Mouse (Mus musculus) hindbrain, embryonic 14.5 days (tissue): ENCODE results near the gene Arhgef7. TPM values are rescaled to one million over a fixed set of nuclear protein-coding genes. Genes with fewer than 3 reads are reported as not detected.

ENCODE experiments used
- ATAC-seq: fragments of 200-750 bp; cut with Nextera tagmentation; 2 replicates; pipeline ENCODE4 v1.8.0; 2017; ENCODE audit warnings: moderate number of reproducible peaks, mild to moderate bottlenecking, moderate TSS enrichment, moderate library complexity; ENCODE audit not compliant: low FRiP score
- DNase-seq: peaks from one replicate; pipeline ENCODE4 v3.0.0-alpha.2; 2015; ENCODE audit warnings: low spot score
- H3K27ac ChIP-seq: fragments of 300-500 bp; sonication (generic); 2 replicates; pipeline ENCODE4 v1.5.1; 2014; ENCODE audit warnings: mild to moderate bottlenecking, moderate library complexity
- H3K27me3 ChIP-seq: fragments of 300-500 bp; sonication (generic); 2 replicates; pipeline ENCODE4 v1.6.1; 2014; ENCODE audit warnings: mild to moderate bottlenecking, low read length, mixed read lengths; ENCODE audit not compliant: control insufficient read depth, insufficient read depth
- H3K36me3 ChIP-seq: fragments of 300-500 bp; sonication (generic); replicated peaks from 2 replicates; pipeline ENCODE4 v1.6.1; 2014; ENCODE audit not compliant: control insufficient read depth, insufficient read depth
- H3K4me1 ChIP-seq: fragments of 300-500 bp; sonication (generic); replicated peaks from 2 replicates; pipeline ENCODE4 v1.6.1; 2014; ENCODE audit warnings: antibody characterized with exemption, low read length, mixed read lengths; ENCODE audit not compliant: control insufficient read depth, insufficient read depth
- H3K4me2 ChIP-seq: fragments of 300-500 bp; sonication (generic); replicated peaks from 2 replicates; pipeline ENCODE4 v1.6.1; 2014; ENCODE audit warnings: mild to moderate bottlenecking, moderate library complexity
- H3K4me3 ChIP-seq: fragments of 300-500 bp; sonication (generic); replicated peaks from 2 replicates; pipeline ENCODE4 v1.5.1; 2014; ENCODE audit warnings: mild to moderate bottlenecking, low read length
- H3K9ac ChIP-seq: fragments of 300-500 bp; sonication (generic); 2 replicates; pipeline ENCODE4 v1.6.1; 2014
- H3K9me3 ChIP-seq: fragments of 300-500 bp; sonication (generic); 2 replicates; pipeline ENCODE4 v1.6.1; 2016; ENCODE audit warnings: low read length; ENCODE audit not compliant: control insufficient read depth
- WGBS: fragments of 180-500 bp; shearing (Covaris S2); extraction: QIAGEN DNeasy Blood & Tissue Kit; methylation state at CpG from one replicate; pipeline ENCODE4 v1.1.7; 2014; 5-methylcytosine and 5-hydroxymethylcytosine counted together
- polyA plus RNA-seq: library from polyadenylated mRNA; unstranded; fragments of >200 nt; fragmentation: Nextera tagmentation; extraction: Ambion mirVana; gene quantifications from 2 replicates; pipeline ENCODE4 v1.2.1, GENCODE M21; 2014

Arhgef7 gene
- 78.0 and 83.0 TPM in 2 replicates for polyA plus RNA-seq

GRCm38 (mm10) chr8:11727651-11728481 is at the start of gene Arhgef7:
Arhgef7 (plus strand) TSS chr8:11727721.
- Histone ChIP-seq H3K27me3 (no peaks in the 10 kb centered on the region), H3K4me1 (peaks cover 23% of the 10 kb centered on the region), H3K4me3 (peak within 1 kb of the TSS; percentile 62), H3K9me3 (no peaks in the 10 kb centered on the region), H3K36me3 (no peaks in the 10 kb centered on the region), H3K4me2 (peak within 1 kb of the TSS; percentile 91), H3K9ac (peak within 1 kb of the TSS; percentile 94), H3K27ac (peak within 1 kb of the TSS; percentile 99)
- DNase-seq (peak; percentile 92), ATAC-seq (peak; percentile 90)
- under 1% methylated on average over 67 of the region's 127 CpGs for WGBS

- DNase-seq: no peak
- no peaks in the 10 kb centered on the region for H3K27me3 ChIP-seq
- H3K4me3 ChIP-seq: no peak overlapping the region
- no peak overlapping the region for H3K9ac ChIP-seq
- H3K4me2 ChIP-seq: no peak overlapping the region
- H3K27ac ChIP-seq: no peak overlapping the region
- no peaks in the 10 kb centered on the region for H3K9me3 ChIP-seq
- WGBS: 89% methylated on average over 7 of the region's 7 CpGs
- no peaks in the 10 kb centered on the region for H3K4me1 ChIP-seq
- H3K36me3 ChIP-seq: no peaks in the 10 kb centered on the region
- ATAC-seq: no peak
Measured at GRCm38 (mm10) chr8:11684558-11684957, 43.0 kb upstream of the Arhgef7 start.

GRCm38 (mm10) chr8:11687251-11687650 is 40.3 kb upstream of the Arhgef7 start:
- H3K9ac ChIP-seq: no peak overlapping the region
- H3K9me3 ChIP-seq: no peaks in the 10 kb centered on the region
- 94% methylated on average over 5 of the region's 5 CpGs for WGBS
- no peaks in the 10 kb centered on the region for H3K27me3 ChIP-seq
- H3K4me3 ChIP-seq: no peak overlapping the region
- ATAC-seq (no peak), DNase-seq (no peak)
- no peaks in the 10 kb centered on the region for H3K36me3 ChIP-seq
- no peak overlapping the region for H3K4me2 ChIP-seq
- H3K27ac ChIP-seq: no peak overlapping the region
- no peaks in the 10 kb centered on the region for H3K4me1 ChIP-seq

GRCm38 (mm10) chr8:11689945-11690344 is 37.6 kb upstream of the Arhgef7 start:
- Histone ChIP-seq H3K4me3 (no peak overlapping the region), H3K9ac (no peak overlapping the region), H3K27ac (no peak overlapping the region), H3K27me3 (no peaks in the 10 kb centered on the region), H3K4me2 (no peak overlapping the region), H3K4me1 (no peaks in the 10 kb centered on the region), H3K36me3 (no peaks in the 10 kb centered on the region), H3K9me3 (no peaks in the 10 kb centered on the region)
- DNase-seq (no peak), ATAC-seq (no peak)
- WGBS: 56% methylated on average over 7 of the region's 7 CpGs

GRCm38 (mm10) chr8:11691284-11691683 is 36.2 kb upstream of the Arhgef7 start:
- WGBS: 94% methylated on average over 6 of the region's 6 CpGs
- no peak for DNase-seq

GRCm38 (mm10) chr8:11691761-11692160 is 35.8 kb upstream of the Arhgef7 start:
- Histone ChIP-seq H3K36me3 (no peaks in the 10 kb centered on the region), H3K27me3 (no peaks in the 10 kb centered on the region), H3K4me3 (no peak overlapping the region), H3K27ac (no peak overlapping the region), H3K9me3 (no peaks in the 10 kb centered on the region), H3K4me1 (no peaks in the 10 kb centered on the region), H3K4me2 (no peak overlapping the region), H3K9ac (no peak overlapping the region)
- DNase-seq (no peak), ATAC-seq (no peak)
- 89% methylated on average over 6 of the region's 6 CpGs for WGBS

More at GRCm38 (mm10) chr8:11691284-11691683, 36.2 kb upstream of the Arhgef7 start:
- Histone ChIP-seq H3K9me3 (no peaks in the 10 kb centered on the region), H3K4me3 (no peak overlapping the region), H3K27ac (no peak overlapping the region), H3K4me2 (no peak overlapping the region), H3K9ac (no peak overlapping the region), H3K27me3 (no peaks in the 10 kb centered on the region), H3K4me1 (no peaks in the 10 kb centered on the region), H3K36me3 (no peaks in the 10 kb centered on the region)
- no peak for ATAC-seq

- WGBS: 74% methylated on average over 1 of the region's 1 CpGs
- H3K36me3 ChIP-seq: no peaks in the 10 kb centered on the region
- no peak overlapping the region for H3K9ac ChIP-seq
- H3K4me1 ChIP-seq: no peaks in the 10 kb centered on the region
- no peaks in the 10 kb centered on the region for H3K27me3 ChIP-seq
- no peaks in the 10 kb centered on the region for H3K9me3 ChIP-seq
- ATAC-seq (no peak), DNase-seq (no peak)
- no peak overlapping the region for H3K4me3 ChIP-seq
- H3K4me2 ChIP-seq: no peak overlapping the region
- no peak overlapping the region for H3K27ac ChIP-seq
Measured at GRCm38 (mm10) chr8:11692455-11692854, 35.1 kb upstream of the Arhgef7 start.

- DNase-seq (no peak), ATAC-seq (no peak)
- WGBS: 75% methylated on average over 5 of the region's 5 CpGs
- no peaks in the 10 kb centered on the region for H3K36me3 ChIP-seq
- H3K27me3 ChIP-seq: no peaks in the 10 kb centered on the region
- H3K27ac ChIP-seq: no peak overlapping the region
- no peak overlapping the region for H3K4me2 ChIP-seq
- H3K4me1 ChIP-seq: no peaks in the 10 kb centered on the region
- H3K4me3 ChIP-seq: no peak overlapping the region
- no peaks in the 10 kb centered on the region for H3K9me3 ChIP-seq
- no peak overlapping the region for H3K9ac ChIP-seq
Measured at GRCm38 (mm10) chr8:11693972-11694371, 33.5 kb upstream of the Arhgef7 start.

GRCm38 (mm10) chr8:11696176-11696575 is 31.3 kb upstream of the Arhgef7 start:
- H3K9me3 ChIP-seq: no peaks in the 10 kb centered on the region
- DNase-seq: no peak
- H3K4me1 ChIP-seq: no peaks in the 10 kb centered on the region
- no peaks in the 10 kb centered on the region for H3K36me3 ChIP-seq
- WGBS: 97% methylated on average over 3 of the region's 3 CpGs
- H3K4me2 ChIP-seq: no peak overlapping the region
- H3K9ac ChIP-seq: no peak overlapping the region
- H3K4me3 ChIP-seq: no peak overlapping the region
- 0 out of 2 replicates have a peak, but pooled peaks cover 5% of the 10 kb centered on the region for H3K27me3 ChIP-seq
- H3K27ac ChIP-seq: no peak overlapping the region
- no peak for ATAC-seq
